Mouse (Mus musculus) ES-Bruce4 (cell line): Measurements from ENCODE around the gene Cbfa2t3. TPM values are rescaled to one million over a fixed set of nuclear protein-coding genes. Genes with fewer than 3 reads are reported as not detected.

ENCODE experiments used
- H3K27ac ChIP-seq: 2 replicates; pipeline ENCODE4 v1.5.1; 2012; ENCODE audit warnings: low read length, inconsistent platforms; ENCODE audit not compliant: insufficient read depth
- H3K27me3 ChIP-seq: 2 replicates; pipeline ENCODE4 v1.6.1; 2012; ENCODE audit warnings: mild to moderate bottlenecking, low read length, inconsistent platforms; ENCODE audit not compliant: control insufficient read depth, poor library complexity, insufficient read depth, severe bottlenecking
- H3K36me3 ChIP-seq: 2 replicates; pipeline ENCODE4 v1.6.1; 2012; ENCODE audit warnings: inconsistent platforms, mild to moderate bottlenecking, low read length, moderate library complexity; ENCODE audit not compliant: control insufficient read depth, poor library complexity, insufficient read depth, severe bottlenecking
- H3K4me1 ChIP-seq: one replicate; pipeline ENCODE4 v1.8.1; 2011; ENCODE audit warnings: low read length; ENCODE audit not compliant: control insufficient read depth, insufficient read depth
- H3K4me3 ChIP-seq: 2 replicates; pipeline ENCODE4 v1.5.1; 2011; ENCODE audit warnings: low read depth, mild to moderate bottlenecking, low read length
- H3K9ac ChIP-seq: 2 replicates; pipeline ENCODE4 v1.6.1; 2012; ENCODE audit warnings: low read depth, mild to moderate bottlenecking, inconsistent platforms; ENCODE audit not compliant: poor library complexity, severe bottlenecking
- H3K9me3 ChIP-seq: replicated peaks from 2 replicates; pipeline ENCODE4 v1.6.1; 2012; ENCODE audit warnings: mild to moderate bottlenecking, low read length, inconsistent platforms; ENCODE audit not compliant: control insufficient read depth, poor library complexity, insufficient read depth, severe bottlenecking
- CTCF ChIP-seq: IDR thresholded peaks from one replicate; pipeline ENCODE4 v1.8.1; 2011; ENCODE audit warnings: low read depth, low read length
- EP300 ChIP-seq: IDR thresholded peaks from 2 replicates; pipeline ENCODE4 v1.6.1; 2011; ENCODE audit warnings: low read depth, low read length; ENCODE audit not compliant: insufficient read depth
- POLR2A ChIP-seq: IDR thresholded peaks from one replicate; pipeline ENCODE4 v1.8.1; 2011; ENCODE audit warnings: low read length; ENCODE audit not compliant: insufficient read depth
- polyA plus RNA-seq: library from polyadenylated mRNA; stranded (reverse); fragments of >200 nt; gene quantifications from 2 replicates; pipeline ENCODE4 v1.2.4, GENCODE M21; 2011; ENCODE audit warnings: low read depth; ENCODE audit not compliant: missing spikeins, insufficient read depth, insufficient read length

Gene Cbfa2t3
- polyA plus RNA-seq, 1 experiment = 0.42 TPM

DNA sequence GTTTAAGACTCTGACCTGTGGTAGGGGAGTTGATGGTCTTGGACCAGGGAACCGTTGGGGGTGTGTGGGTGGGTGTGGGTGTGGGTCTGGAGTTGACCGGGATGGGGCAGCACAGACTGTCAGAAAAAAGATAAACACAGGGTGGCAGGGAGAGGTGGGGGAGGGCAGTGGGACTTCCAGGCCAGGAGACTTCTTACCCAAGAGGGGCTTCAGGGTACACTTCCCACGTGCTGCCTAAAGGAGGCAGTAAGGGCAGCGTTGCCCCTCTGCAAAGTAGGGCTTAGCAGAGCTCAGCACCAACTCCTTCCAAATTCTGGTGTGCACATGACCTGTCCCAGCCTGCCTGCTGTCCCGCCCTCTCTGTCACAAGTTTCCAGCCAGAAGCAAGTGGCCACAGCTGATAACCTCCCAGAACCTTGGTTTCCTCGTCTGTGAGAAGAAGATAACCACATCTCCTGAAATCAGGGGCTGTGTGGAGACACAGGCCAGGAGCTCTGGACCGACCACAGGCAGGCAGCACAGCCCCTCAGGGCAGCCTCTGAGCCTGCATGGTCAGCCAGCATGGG lies 20.7 kb upstream of the Cbfa2t3 start:
- H3K9ac ChIP-seq = no peak overlapping the region
- H3K4me3 ChIP-seq = no peak overlapping the region
- H3K9me3 ChIP-seq = no peaks in the 10 kb centered on the region
- peak; percentile 6 for TF ChIP-seq CTCF
- TF ChIP-seq POLR2A = no peak
- no peak for TF ChIP-seq EP300
- no peaks in the 10 kb centered on the region for H3K4me1 ChIP-seq
- no peaks in the 10 kb centered on the region for H3K27me3 ChIP-seq
- H3K36me3 ChIP-seq = no peaks in the 10 kb centered on the region
- H3K27ac ChIP-seq = no peak overlapping the region

DNA sequence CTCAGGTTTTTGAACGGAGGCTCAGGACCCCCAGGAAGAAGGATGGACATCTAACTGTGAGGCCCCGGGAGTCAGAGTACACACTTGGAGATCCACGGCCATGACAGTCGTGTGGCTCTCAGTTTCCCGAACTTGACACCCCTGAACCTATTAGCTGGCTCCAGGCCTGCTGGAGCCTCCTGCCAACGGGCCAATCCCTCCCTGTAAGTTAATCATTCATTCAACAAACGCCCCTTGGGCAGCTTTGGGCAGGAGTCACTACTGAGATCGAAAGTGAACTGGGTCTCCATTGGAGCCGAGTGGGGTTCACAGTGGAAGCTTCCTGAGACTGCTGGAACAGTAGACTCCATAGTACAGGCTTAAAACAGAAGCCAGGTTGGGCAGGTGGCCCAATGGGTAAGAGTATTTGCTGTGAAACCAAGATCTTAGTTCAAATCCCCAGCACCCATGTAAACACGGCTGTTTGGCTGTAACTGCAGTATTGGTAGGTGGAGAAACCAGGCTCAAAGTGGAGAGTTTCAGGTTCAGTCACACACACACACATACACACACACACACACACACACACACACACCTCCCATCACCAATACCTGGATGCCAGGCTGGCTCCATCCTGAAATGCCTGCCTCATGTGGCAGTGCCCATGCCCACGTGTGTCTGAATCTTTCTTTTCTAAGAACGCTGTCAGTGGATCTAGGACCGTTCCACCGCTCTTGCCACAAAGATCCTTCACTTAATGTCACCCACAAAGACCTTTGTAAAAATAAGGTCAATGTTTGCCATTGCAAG lies 20.0 kb upstream of the Cbfa2t3 start:
- H3K4me1 ChIP-seq = no peaks in the 10 kb centered on the region
- no peaks in the 10 kb centered on the region for H3K36me3 ChIP-seq
- no peaks in the 10 kb centered on the region for H3K27me3 ChIP-seq
- no peak overlapping the region for H3K9ac ChIP-seq
- no peaks in the 10 kb centered on the region for H3K9me3 ChIP-seq
- no peak overlapping the region for H3K4me3 ChIP-seq
- H3K27ac ChIP-seq = no peak overlapping the region
- TF ChIP-seq CTCF = no peak
- TF ChIP-seq POLR2A = no peak
- TF ChIP-seq EP300 = no peak

DNA sequence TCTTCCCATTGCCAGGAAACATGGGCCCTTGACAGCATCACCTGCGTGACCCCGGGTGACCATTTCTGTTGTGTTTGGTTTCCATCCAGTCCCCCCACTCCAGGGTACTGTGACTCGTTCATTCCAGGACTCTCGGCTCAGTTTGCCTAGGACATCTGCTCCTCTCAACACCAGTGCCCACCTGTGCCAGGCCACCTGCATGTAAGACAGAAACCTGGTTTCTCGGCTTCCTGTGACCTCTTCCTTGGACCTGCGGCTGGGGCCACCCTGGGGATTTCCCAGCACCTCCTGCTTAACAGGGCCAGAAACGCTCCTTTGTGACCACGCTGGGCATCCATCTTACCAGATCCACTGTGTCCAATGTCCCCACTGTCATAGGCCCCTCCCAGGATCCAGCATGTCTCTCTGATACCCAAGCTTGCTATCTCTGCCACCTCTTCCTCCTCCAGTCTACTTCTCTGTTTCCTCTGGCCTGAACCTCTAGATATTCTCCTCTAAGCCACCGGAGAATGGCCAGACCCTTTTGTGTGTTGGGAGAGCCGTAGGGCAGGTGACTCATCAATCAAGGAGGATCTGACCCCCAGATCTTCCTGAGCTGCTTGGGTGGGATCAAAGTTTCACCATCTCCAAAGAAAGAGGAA lies 19.1 kb upstream of the Cbfa2t3 start:
- Histone ChIP-seq H3K4me3 (no peak overlapping the region), H3K4me1 (no peaks in the 10 kb centered on the region), H3K27ac (no peak overlapping the region), H3K36me3 (no peaks in the 10 kb centered on the region), H3K27me3 (no peaks in the 10 kb centered on the region), H3K9me3 (no peaks in the 10 kb centered on the region), H3K9ac (no peak overlapping the region)
- TF ChIP-seq EP300 (no peak), CTCF (no peak), POLR2A (no peak)

DNA sequence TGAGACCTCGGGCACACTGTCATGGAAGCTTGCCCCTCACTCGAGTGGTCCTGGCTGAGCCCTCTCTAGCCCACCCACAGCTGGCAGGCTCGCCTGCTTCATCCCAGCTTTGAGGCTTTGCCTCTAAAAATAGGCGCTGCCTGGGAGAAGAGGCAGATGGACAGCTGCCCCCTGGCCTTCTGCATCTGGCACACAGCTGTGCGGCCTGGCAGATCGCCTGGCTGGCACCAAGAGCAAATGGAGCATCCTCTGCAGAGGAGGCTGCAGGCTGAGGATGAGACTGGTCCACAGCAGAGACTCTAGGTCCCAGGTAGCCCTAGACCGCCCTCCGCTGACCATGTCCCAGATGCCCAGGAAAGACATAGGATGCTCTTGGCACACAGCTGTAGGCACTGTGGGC lies 17.7 kb upstream of the Cbfa2t3 start:
- Histone ChIP-seq H3K27me3 (no peaks in the 10 kb centered on the region), H3K9ac (no peak overlapping the region), H3K4me3 (no peak overlapping the region), H3K36me3 (no peaks in the 10 kb centered on the region), H3K9me3 (no peaks in the 10 kb centered on the region), H3K4me1 (no peaks in the 10 kb centered on the region), H3K27ac (no peak overlapping the region)
- TF ChIP-seq EP300 (no peak), CTCF (no peak), POLR2A (no peak)

DNA sequence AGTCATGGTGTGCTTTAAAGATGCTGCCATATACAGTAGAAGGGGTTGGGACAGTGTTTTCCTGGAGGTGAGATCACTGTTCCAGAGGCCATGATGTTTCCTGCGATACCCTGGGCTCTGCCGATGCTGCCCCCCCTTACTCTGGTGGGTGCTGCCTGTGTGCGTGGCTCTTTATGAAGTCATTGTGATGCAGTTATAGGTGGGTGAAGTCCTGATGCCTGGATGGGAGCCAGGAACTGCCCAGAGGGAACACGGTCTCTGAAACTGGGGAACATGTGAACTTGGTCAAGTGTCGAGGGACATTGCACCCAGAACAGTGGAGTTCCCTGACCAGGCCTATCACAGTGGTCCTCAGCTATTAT lies 14.2 kb upstream of the Cbfa2t3 start:
- Histone ChIP-seq H3K27ac (no peak overlapping the region), H3K36me3 (no peaks in the 10 kb centered on the region), H3K9me3 (no peaks in the 10 kb centered on the region), H3K4me1 (no peaks in the 10 kb centered on the region), H3K27me3 (no peaks in the 10 kb centered on the region), H3K9ac (no peak overlapping the region), H3K4me3 (no peak overlapping the region)
- no peak for TF ChIP-seq EP300
- TF ChIP-seq POLR2A = no peak
- TF ChIP-seq CTCF = no peak

DNA sequence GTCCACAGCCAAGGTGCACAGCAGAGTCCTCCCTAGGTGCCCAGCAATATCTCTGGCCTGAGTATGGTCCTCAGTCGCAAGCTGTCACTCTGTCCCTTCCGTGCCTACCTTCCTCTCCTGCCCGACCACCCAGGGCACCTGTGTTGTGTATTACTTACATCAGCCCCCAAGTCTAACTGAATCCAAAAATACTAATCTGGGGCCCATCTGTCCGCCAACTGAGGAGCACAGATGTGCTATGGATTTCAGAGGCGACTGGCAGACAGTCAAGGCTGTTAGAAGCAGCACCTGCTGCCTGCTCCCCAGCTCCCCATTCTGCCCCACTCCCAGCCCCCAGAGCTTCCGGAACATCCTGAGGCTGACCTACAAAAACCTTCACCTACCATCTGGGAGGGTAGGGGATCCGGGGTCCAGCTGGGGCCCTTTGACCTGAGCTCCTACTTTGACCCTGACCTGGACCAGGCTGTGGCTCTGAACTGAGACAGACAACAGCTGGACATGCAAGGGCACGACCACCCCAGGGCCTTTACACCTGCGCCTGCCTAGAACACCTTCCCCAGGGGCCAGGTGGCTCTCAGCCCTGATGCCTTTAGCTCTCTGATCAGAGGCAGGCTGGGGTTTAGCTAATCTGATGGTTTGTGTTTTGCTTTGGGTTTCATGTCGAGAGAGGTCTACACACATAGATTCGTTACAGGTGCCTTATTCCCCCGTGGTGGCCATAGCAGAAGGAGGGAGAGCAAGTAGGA lies 13.7 kb upstream of the Cbfa2t3 start:
- Histone ChIP-seq H3K4me3 (no peak overlapping the region), H3K9me3 (no peaks in the 10 kb centered on the region), H3K27ac (no peak overlapping the region), H3K4me1 (no peaks in the 10 kb centered on the region), H3K36me3 (no peaks in the 10 kb centered on the region), H3K9ac (no peak overlapping the region), H3K27me3 (no peaks in the 10 kb centered on the region)
- no peak for TF ChIP-seq EP300
- TF ChIP-seq POLR2A = no peak
- TF ChIP-seq CTCF = no peak
